Mouse (Mus musculus): Measurements from ENCODE around the gene Rusc1.
A peak's percentile ranks its signal among the peaks of the same experiment; 100 is the strongest.

DNA sequence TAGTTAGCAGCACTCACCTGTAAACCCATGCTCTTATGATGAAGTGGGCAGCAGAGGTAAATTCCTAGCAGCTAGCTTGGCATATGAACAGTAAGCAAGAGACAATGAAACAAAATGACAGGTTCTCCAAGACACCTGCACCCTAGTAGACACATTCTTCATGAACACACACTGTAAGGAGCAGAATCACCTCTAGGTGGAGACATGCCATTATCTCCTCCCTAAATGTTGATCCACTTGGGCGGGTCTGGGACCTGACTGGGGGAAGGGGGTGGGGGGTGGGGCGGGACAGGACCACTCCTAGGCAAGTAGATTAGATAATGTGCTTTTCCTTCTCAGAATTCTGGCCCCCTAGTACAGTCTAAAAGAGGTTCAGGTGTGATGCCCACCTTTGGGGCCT is 22.4 kb upstream of the Rusc1 start:
- TF ChIP-seq CTCF (IDR thresholded peaks at IDR 0.05; ENCODE audit: low read depth) (peak; percentile 69), EP300 (optimal IDR thresholded peaks at IDR 0.05) (no peak)

All from stomach, postnatal 0 days (tissue).